Mouse (Mus musculus): Measurements from ENCODE around the gene Tmem182.

Gene Tmem182

GRCm38 (mm10) chr1:40799121-40799520 is 6.3 kb upstream of the Tmem182 start:
- no peak for DNase-seq (ENCODE audit: low spot score in 2 of 2)

- DNase-seq (ENCODE audit: low spot score in 2 of 2): no peak
Observed at GRCm38 (mm10) chr1:40800908-40801307, 4.5 kb upstream of the Tmem182 start.

GRCm38 (mm10) chr1:40802759-40803158 is 2.6 kb upstream of the Tmem182 start:
- peak; percentile 74 to 77 for DNase-seq (ENCODE audit: low spot score in 2 of 2)

- DNase-seq (ENCODE audit: low spot score in 2 of 2): no peak
Observed at GRCm38 (mm10) chr1:40804118-40804517, 1.3 kb upstream of the Tmem182 start.

- no peak for DNase-seq (ENCODE audit: low spot score in 2 of 2)
Observed at GRCm38 (mm10) chr1:40805891-40806290, 490 bp downstream of the Tmem182 start.

- DNase-seq (ENCODE audit: low spot score in 2 of 2): no peak
Observed at GRCm38 (mm10) chr1:40808643-40809042, 3.2 kb downstream of the Tmem182 start.

GRCm38 (mm10) chr1:40815071-40815845 is 9.9 kb downstream of the Tmem182 start:
- no peak for DNase-seq (ENCODE audit: low spot score in 2 of 2)

- DNase-seq (ENCODE audit: low spot score in 2 of 2): no peak
Observed at GRCm38 (mm10) chr1:40824517-40824916, 19.1 kb downstream of the Tmem182 start.

GRCm38 (mm10) chr1:40824936-40825335 is 19.5 kb downstream of the Tmem182 start:
- no peak for DNase-seq (ENCODE audit: low spot score in 2 of 2)

- DNase-seq (ENCODE audit: low spot score in 2 of 2): no peak
Observed at GRCm38 (mm10) chr1:40825826-40826225, 20.4 kb downstream of the Tmem182 start.

GRCm38 (mm10) chr1:40829213-40829914 is 24.0 kb downstream of the Tmem182 start:
- no peak for DNase-seq (ENCODE audit: low spot score in 2 of 2)

GRCm38 (mm10) chr1:40830712-40831507 is 25.5 kb downstream of the Tmem182 start:
- DNase-seq (ENCODE audit: low spot score in 2 of 2): no peak

GRCm38 (mm10) chr1:40835468-40835867 is 30.1 kb downstream of the Tmem182 start:
- DNase-seq (ENCODE audit: low spot score in 2 of 2): no peak

GRCm38 (mm10) chr1:40840605-40841004 is 35.2 kb downstream of the Tmem182 start:
- no peak for DNase-seq (ENCODE audit: low spot score in 2 of 2)

GRCm38 (mm10) chr1:40841032-40841761 is 35.8 kb downstream of the Tmem182 start:
- DNase-seq (ENCODE audit: low spot score in 2 of 2): no peak

GRCm38 (mm10) chr1:40844616-40845015 is 39.2 kb downstream of the Tmem182 start:
- peak; percentile 73 to 74 for DNase-seq (ENCODE audit: low spot score in 2 of 2)

- peak in 1 of 2 experiments; percentile 9 for DNase-seq (ENCODE audit: low spot score in 2 of 2)
Observed at GRCm38 (mm10) chr1:40847196-40847938, 42.0 kb downstream of the Tmem182 start.

GRCm38 (mm10) chr1:40851286-40851685 is 45.9 kb downstream of the Tmem182 start:
- DNase-seq (ENCODE audit: low spot score in 2 of 2): no peak

- no peak for DNase-seq (ENCODE audit: low spot score in 2 of 2)
Observed at GRCm38 (mm10) chr1:40855268-40855667, 49.9 kb downstream of the Tmem182 start.

- DNase-seq (ENCODE audit: low spot score in 2 of 2): no peak
Observed at GRCm38 (mm10) chr1:40856846-40857636, 51.6 kb downstream of the Tmem182 start.

All from right cerebral cortex, adult 2 months (tissue).